Mouse (Mus musculus) CH12.LX (cell line): Measurements from ENCODE around the gene Lage3. TPM values are rescaled to one million over a fixed set of nuclear protein-coding genes. Genes with fewer than 3 reads are reported as not detected.
A peak's percentile ranks its signal among the peaks of the same experiment; 100 is the strongest.

ENCODE experiments used
- DNase-seq: peaks from one replicate; pipeline ENCODE4 v3.0.0-alpha.2; 2013; ENCODE audit errors: extremely low read depth
- H3K27ac ChIP-seq: 2 replicates; pipeline ENCODE4 v1.5.1; 2012; ENCODE audit warnings: low read depth, mild to moderate bottlenecking, control low read depth, moderate library complexity; ENCODE audit not compliant: insufficient read depth
- H3K27me3 ChIP-seq: replicated peaks from 2 replicates; pipeline ENCODE3; 2012; ENCODE audit warnings: inconsistent platforms
- H3K36me3 ChIP-seq, 2 experiments: replicated peaks in 1 of 2; 2 replicates each; pipeline versions ENCODE3 to v1.6.1; 2012; ENCODE audit warnings: inconsistent platforms in 1 of 2, low read length in 1 of 2, mild to moderate bottlenecking in 1 of 2, mixed read lengths in 1 of 2, moderate library complexity in 1 of 2; ENCODE audit not compliant: control insufficient read depth in 1 of 2, insufficient read depth in 1 of 2
- H3K4me1 ChIP-seq, 2 experiments: 2 replicates each; pipeline ENCODE4 v1.6.1; 2012; ENCODE audit warnings: inconsistent platforms in 1 of 2, moderate library complexity in 1 of 2; ENCODE audit not compliant: insufficient read depth in 2 of 2, control insufficient read depth in 1 of 2
- H3K4me2 ChIP-seq: 2 replicates; pipeline ENCODE4 v1.6.1; 2012; ENCODE audit warnings: low read depth, mild to moderate bottlenecking, control low read depth; ENCODE audit not compliant: poor library complexity, insufficient read depth, severe bottlenecking
- H3K4me3 ChIP-seq, 3 experiments: fragments of 150-350 bp in 1 of 3; sonication (generic) in 1 of 3; replicated peaks in 1 of 3; 2 replicates each; pipeline versions ENCODE3 to v1.5.1; 2011 to 2012; ENCODE audit warnings: low read depth in 2 of 3, low read length in 2 of 3, mild to moderate bottlenecking in 2 of 3, moderate library complexity in 2 of 3, control low read depth in 1 of 3, improper control_type of control experiment in 1 of 3, inconsistent platforms in 1 of 3, mixed read lengths in 1 of 3; ENCODE audit not compliant: poor library complexity in 1 of 3
- H3K79me2 ChIP-seq: replicated peaks from 2 replicates; pipeline ENCODE4 v1.6.1; 2012; ENCODE audit warnings: mild to moderate bottlenecking, moderate library complexity; ENCODE audit not compliant: control insufficient read depth, poor library complexity, insufficient read depth, severe bottlenecking; ENCODE audit errors: extremely low read depth
- H3K9ac ChIP-seq: 2 replicates; pipeline ENCODE4 v1.6.1; 2012; ENCODE audit warnings: low read depth, mild to moderate bottlenecking, control low read depth, moderate library complexity; ENCODE audit not compliant: insufficient read depth
- H3K9me3 ChIP-seq: replicated peaks from 2 replicates; pipeline ENCODE3; 2012; ENCODE audit warnings: low read length, inconsistent platforms, mixed read lengths
- CHD2 ChIP-seq: IDR thresholded peaks from 2 replicates; pipeline ENCODE4 v1.6.1; 2011; ENCODE audit warnings: low read length, improper control_type of control experiment
- CTCF ChIP-seq, 2 experiments: IDR thresholded peaks in 1 of 2; conservative IDR thresholded peaks in 1 of 2; 2 replicates each; pipeline ENCODE4 v1.5.1; 2011 to 2012; ENCODE audit warnings: low read depth in 2 of 2, low read length in 2 of 2, improper control_type of control experiment in 1 of 2, inconsistent platforms in 1 of 2, mild to moderate bottlenecking in 1 of 2, moderate library complexity in 1 of 2
- E2F4 ChIP-seq: IDR thresholded peaks from 2 replicates; pipeline ENCODE4 v1.6.1; 2011; ENCODE audit warnings: low read depth, low read length, improper control_type of control experiment; ENCODE audit not compliant: insufficient replicate concordance
- IRF4 ChIP-seq: IDR thresholded peaks from 2 replicates; pipeline ENCODE4 v1.6.1; 2014; ENCODE audit warnings: low read depth, mild to moderate bottlenecking, inconsistent platforms, low read length, improper control_type of control experiment
- KAT2A ChIP-seq: IDR thresholded peaks from 2 replicates; pipeline ENCODE4 v1.6.1; 2012; ENCODE audit warnings: low read length, improper control_type of control experiment, inconsistent platforms; ENCODE audit not compliant: insufficient replicate concordance
- MAZ ChIP-seq: IDR thresholded peaks from 2 replicates; pipeline ENCODE4 v1.6.1; 2012; ENCODE audit warnings: low read depth, mild to moderate bottlenecking, inconsistent platforms, low read length, improper control_type of control experiment, moderate library complexity
- MXI1 ChIP-seq: IDR thresholded peaks from 2 replicates; pipeline ENCODE4 v1.6.1; 2011; ENCODE audit warnings: mild to moderate bottlenecking, low read depth, low read length, improper control_type of control experiment
- MYC ChIP-seq: IDR thresholded peaks from 2 replicates; pipeline ENCODE4 v1.6.1; 2011; ENCODE audit warnings: low read depth, mild to moderate bottlenecking, improper control_type of control experiment, low read length
- NELFE ChIP-seq: IDR thresholded peaks from 2 replicates; pipeline ENCODE4 v1.6.1; 2011; ENCODE audit warnings: low read depth, low read length, improper control_type of control experiment
- POLR2A ChIP-seq: IDR thresholded peaks from 2 replicates; pipeline ENCODE4 v1.6.1; 2011; ENCODE audit warnings: low read depth, mild to moderate bottlenecking, improper control_type of control experiment, low read length
- POLR2AphosphoS2 ChIP-seq: IDR thresholded peaks from 2 replicates; pipeline ENCODE4 v1.6.1; 2011; ENCODE audit warnings: low read depth, low read length, improper control_type of control experiment
- SIN3A ChIP-seq: IDR thresholded peaks from 2 replicates; pipeline ENCODE4 v1.6.1; 2012; ENCODE audit warnings: low read length, improper control_type of control experiment, inconsistent platforms
- SMC3 ChIP-seq: IDR thresholded peaks from 2 replicates; pipeline ENCODE4 v1.6.1; 2011; ENCODE audit warnings: low read depth, low read length, improper control_type of control experiment
- USF1 ChIP-seq: IDR thresholded peaks from 2 replicates; pipeline ENCODE4 v1.6.1; 2014; ENCODE audit warnings: low read depth, mild to moderate bottlenecking, inconsistent platforms, low read length, improper control_type of control experiment
- USF2 ChIP-seq: conservative IDR thresholded peaks from 2 replicates; pipeline ENCODE4 v1.6.1; 2011; ENCODE audit warnings: low read depth, low read length, improper control_type of control experiment
- ZKSCAN1 ChIP-seq: IDR thresholded peaks from 2 replicates; pipeline ENCODE4 v1.6.1; 2012; ENCODE audit warnings: low read depth, inconsistent platforms, low read length, improper control_type of control experiment, borderline replicate concordance
- ZMIZ1 ChIP-seq: IDR thresholded peaks from 2 replicates; pipeline ENCODE4 v1.6.1; 2012; ENCODE audit warnings: low read depth, mild to moderate bottlenecking, inconsistent platforms, low read length, improper control_type of control experiment
- dilution Hi-C: fragments of 300-500 bp; cut with MboI; formaldehyde crosslinking; loops from 2 replicates; pipeline ENCODE4 v1.14.3; 2020; ENCODE audit warnings: low sequenced_read_pairs; ENCODE audit not compliant: extremely low pct_unique_long_range_greater_than_20kb, extremely low pct_ligation_motif_present
- in situ Hi-C: fragments of 300-500 bp; cut with MboI; formaldehyde crosslinking; loops from 3 replicates; pipeline ENCODE4 v1.14.3; 2019; ENCODE audit warnings: low sequenced_read_pairs, low pct_ligation_motif_present, low pct_unique_long_range_greater_than_20kb, mixed read lengths
- polyA plus RNA-seq: library from polyadenylated mRNA; unstranded; fragments of >175 nt; gene quantifications from 2 replicates; pipeline ENCODE4 v1.2.1, GENCODE M21; 2012; ENCODE audit warnings: low read depth; ENCODE audit not compliant: insufficient read length
- total RNA-seq, 2 experiments: library from RNA; depleted of rRNA; stranded (reverse); fragments of 300-350 nt in 1 of 2; fragments of >200 nt in 1 of 2; gene quantifications; 2 replicates each; pipeline ENCODE4 v1.2.3; 2012 to 2014

Gene Lage3
- total and polyA plus RNA-seq, 3 experiments: 57.9 to 118 (median 67.4) TPM

- TF ChIP-seq KAT2A: 0 out of 2 replicates have a peak, but pooled peaks have one; percentile 5
- no peak for TF ChIP-seq ZKSCAN1
- TF ChIP-seq, all 38 proteins: peak for 16
Measured at GRCm38 (mm10) chrX:74392535-74393443, 39.4 kb upstream of the Lage3 start, which contains the start of the genes Fam3a and Ikbkg (continued).

- TF ChIP-seq SIN3A (no peak), MYC (no peak), USF1 (no peak), POLR2AphosphoS2 (no peak), MXI1 (no peak), ZMIZ1 (no peak), POLR2A (no peak), USF2 (no peak), IRF4 (no peak), CHD2 (no peak), SMC3 (no peak), CTCF (conservative IDR thresholded peaks at IDR 0.05 in 1 of 2, IDR thresholded peaks at IDR 0.05 in 1 of 2; ENCODE audit: low read depth in 2 of 2, low read length in 2 of 2) (no peak), MAZ (no peak), ZKSCAN1 (no peak), NELFE (no peak), E2F4 (no peak)
- Histone ChIP-seq H3K79me2 (no peaks in the 10 kb centered on the region), H3K4me3 (no peak overlapping the region), H3K27me3 (no peaks in the 10 kb centered on the region), H3K9me3 (no peaks in the 10 kb centered on the region), H3K4me1 (peaks cover 0 to 4% of the 10 kb centered on the region in 2 experiments; a peak in 1 of 4 replicates), H3K9ac (no peak overlapping the region), H3K27ac (no peak overlapping the region), H3K4me2 (no peak overlapping the region), H3K36me3 (peaks cover 22 to 50% of the 10 kb centered on the region in 2 experiments)
- in situ Hi-C loops (loop anchor here (25.0 kb wide), 1 partner anchor 601 kb away; the partner anchor contains the start of genes Idh3g and Ssr4), dilution Hi-C loops (no loop called here)
- no peak for DNase-seq
Measured at GRCm38 (mm10) chrX:74388153-74388552, 34.7 kb upstream of the Lage3 start.

- H3K79me2 ChIP-seq: no peaks in the 10 kb centered on the region
- no peaks in the 10 kb centered on the region for H3K9me3 ChIP-seq
- H3K4me3 ChIP-seq: no peak overlapping the region
- DNase-seq: no peak
- no peak overlapping the region for H3K27ac ChIP-seq
- peaks cover 14 to 38% of the 10 kb centered on the region in 2 experiments for H3K36me3 ChIP-seq
- no peaks in the 10 kb centered on the region for H3K27me3 ChIP-seq
- no peak overlapping the region for H3K9ac ChIP-seq
- no peak for TF ChIP-seq MXI1
- TF ChIP-seq, all 38 proteins: peak for 0
- in situ Hi-C loops: loop anchor here (25.0 kb wide), 1 partner anchor 597 kb away; the partner anchor contains the start of genes Idh3g and Ssr4
- dilution Hi-C loops: no loop called here
- no peak overlapping the region for H3K4me2 ChIP-seq
- no peaks in the 10 kb centered on the region for H3K4me1 ChIP-seq
Measured at GRCm38 (mm10) chrX:74384451-74384850, 31.0 kb upstream of the Lage3 start.
